Mouse (Mus musculus) layer of hippocampus, adult 2 months (tissue): ENCODE measurements around the gene Mrpl10. TPM values are rescaled to one million over a fixed set of nuclear protein-coding genes. Genes with fewer than 3 reads are reported as not detected.

Experiments
- DNase-seq, 2 experiments: peaks; one replicate each; pipeline ENCODE4 v3.0.0; 2022; ENCODE audit warnings: low spot score in 2 of 2
- H3K27ac ChIP-seq: fragments of 200-600 bp; 2 replicates; pipeline ENCODE4 v1.8.1; 2022
- H3K4me3 ChIP-seq: fragments of 200-600 bp; 2 replicates; pipeline ENCODE4 v1.8.1; 2022; ENCODE audit warnings: mild to moderate bottlenecking
- CTCF ChIP-seq: fragments of 200-600 bp; conservative IDR thresholded peaks from 2 replicates; pipeline ENCODE4 v1.8.1; 2022; ENCODE audit warnings: antibody characterized with exemption, mild to moderate bottlenecking, moderate library complexity
- long read RNA-seq, 2 experiments: library from polyadenylated mRNA; stranded (forward); transcript quantifications; one replicate each; pipeline ENCODE4 v2.0.0; 2021; ENCODE audit warnings: borderline mapping rate in 2 of 2
- total RNA-seq, 2 experiments: library from RNA; stranded (reverse); gene quantifications; 2 replicates each; pipeline ENCODE4 v1.2.3; 2021

The Mrpl10 gene
- total RNA-seq: 10 to 100 TPM; 74.0 to 81.6 TPM
- long read RNA-seq, experiment 1, transcript Mrpl10-201 (5 exons, 1,708 nt): major isoform, 45 of 59 reads
- long read RNA-seq, experiment 1, partial matches to known transcripts: 5 of 59 reads
- long read RNA-seq, experiment 1, other reads (novel, unspliced or antisense): 9 of 59 reads
- long read RNA-seq, experiment 2, transcript Mrpl10-201 (5 exons, 1,708 nt): major isoform, 50 of 82 reads
- long read RNA-seq, experiment 2, partial matches to known transcripts: 11 of 82 reads
- long read RNA-seq, experiment 2, other reads (novel, unspliced or antisense): 21 of 82 reads

DNA sequence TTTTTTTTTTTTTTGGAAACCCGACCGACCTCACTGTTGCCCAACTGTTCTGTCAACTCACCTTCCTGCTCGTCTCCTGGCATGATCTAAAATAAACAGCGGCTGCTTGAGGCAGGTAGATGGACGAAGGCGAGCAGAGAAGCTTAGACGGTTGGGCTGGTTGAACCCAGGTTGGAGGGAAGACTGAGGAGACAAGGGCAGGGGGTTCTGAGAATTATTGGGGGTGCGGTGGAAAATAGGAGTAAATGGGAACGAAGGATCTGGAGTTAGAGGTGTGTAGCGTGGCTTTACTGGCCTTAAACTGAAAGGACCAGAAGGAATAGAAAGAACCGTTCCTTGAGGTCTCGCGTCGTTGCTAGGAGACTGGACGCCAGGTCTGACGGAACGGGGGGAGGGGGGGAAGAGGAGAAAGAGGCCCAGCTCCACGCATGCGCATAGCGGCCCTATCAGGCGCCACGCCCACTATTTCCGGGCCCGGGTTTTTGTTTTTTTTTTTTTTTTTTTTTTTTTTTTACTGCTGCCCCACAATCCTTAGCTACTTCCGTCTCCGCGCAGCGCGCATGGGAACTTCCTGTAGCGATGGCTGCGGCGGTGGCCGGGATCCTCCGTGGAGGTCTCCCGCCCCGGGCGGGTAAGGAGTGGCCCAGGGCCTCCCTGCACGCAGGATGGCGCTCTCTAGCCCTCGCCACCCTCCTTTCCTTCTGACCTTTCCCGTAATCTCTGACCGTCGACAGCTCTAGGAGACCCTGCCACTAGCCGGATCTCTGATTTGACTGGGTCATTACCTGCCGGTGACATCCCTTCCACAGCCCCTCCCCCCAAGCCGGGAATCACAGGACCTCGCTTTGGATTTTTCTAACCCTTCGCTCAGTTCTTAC is at the start of gene Mrpl10, which contains the start of gene Lrrc46:
Gene Mrpl10 (plus strand): TSS at position 539 of the 878 bp plus-strand sequence.
Gene Lrrc46 (minus strand): TSS at position 386 of the 878 bp plus-strand sequence.
- peak within 1 kb of the TSS; percentile 94 for H3K27ac ChIP-seq
- peak within 1 kb of the TSS; percentile 98 for H3K4me3 ChIP-seq
- DNase-seq: peak; percentile 69 to 87
- TF ChIP-seq CTCF: no peak

DNA sequence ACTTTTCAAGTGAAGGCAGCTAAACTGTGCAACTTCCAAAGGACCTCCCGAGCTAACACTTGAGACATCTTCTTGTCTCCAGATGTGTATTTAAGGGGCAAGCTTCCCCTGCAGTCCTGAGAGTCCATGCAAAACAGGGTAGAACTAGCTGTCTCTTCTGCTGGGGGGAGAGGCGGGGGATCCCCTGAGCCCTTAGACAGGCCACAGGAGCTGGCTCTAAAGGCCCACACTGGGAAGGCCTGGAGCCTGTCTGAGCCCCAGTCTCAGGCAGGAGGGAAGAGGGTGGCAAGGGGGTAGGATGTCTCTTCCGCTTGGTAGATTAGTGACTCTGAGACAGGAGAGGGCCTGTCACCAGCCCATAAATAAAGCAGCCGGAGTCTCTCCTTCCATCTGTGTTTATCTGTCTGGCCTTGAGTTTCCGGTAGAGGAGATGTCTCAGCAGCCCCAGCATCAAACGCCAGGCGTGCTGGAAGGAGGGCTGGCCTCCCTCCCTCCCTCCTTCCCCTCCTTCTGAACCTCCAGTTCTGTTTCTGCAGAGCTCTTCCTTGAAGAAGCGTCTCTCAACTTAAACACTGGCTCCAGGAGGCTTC is 48.5 kb upstream of the Mrpl10 start:
- Histone ChIP-seq H3K4me3 (no peak overlapping the region), H3K27ac (no peak overlapping the region)
- DNase-seq: peak in 1 of 2 experiments; percentile 7
- no peak for TF ChIP-seq CTCF

DNA sequence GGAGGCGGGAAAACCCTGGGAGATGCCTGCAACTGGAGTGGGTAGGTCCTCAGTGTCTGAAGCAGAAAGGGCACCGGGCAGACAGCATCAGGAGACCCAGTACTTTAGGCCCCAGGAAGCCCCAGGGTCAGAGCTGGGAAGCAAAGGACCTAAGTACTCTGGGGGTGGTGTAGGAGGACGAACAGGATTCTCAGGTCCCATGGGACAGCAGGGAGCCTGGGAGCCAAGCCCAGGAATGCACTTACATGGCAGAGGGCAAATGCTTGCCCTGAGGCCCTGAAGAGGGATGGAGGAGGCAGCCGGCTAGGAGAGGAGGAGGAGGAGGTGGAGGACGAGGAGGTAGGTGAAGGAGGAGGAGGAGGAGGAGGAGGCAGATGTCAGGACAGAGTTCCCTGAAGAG is 46.3 kb upstream of the Mrpl10 start:
- TF ChIP-seq CTCF: no peak
- Histone ChIP-seq H3K27ac (no peak overlapping the region), H3K4me3 (no peak overlapping the region)
- DNase-seq: no peak

DNA sequence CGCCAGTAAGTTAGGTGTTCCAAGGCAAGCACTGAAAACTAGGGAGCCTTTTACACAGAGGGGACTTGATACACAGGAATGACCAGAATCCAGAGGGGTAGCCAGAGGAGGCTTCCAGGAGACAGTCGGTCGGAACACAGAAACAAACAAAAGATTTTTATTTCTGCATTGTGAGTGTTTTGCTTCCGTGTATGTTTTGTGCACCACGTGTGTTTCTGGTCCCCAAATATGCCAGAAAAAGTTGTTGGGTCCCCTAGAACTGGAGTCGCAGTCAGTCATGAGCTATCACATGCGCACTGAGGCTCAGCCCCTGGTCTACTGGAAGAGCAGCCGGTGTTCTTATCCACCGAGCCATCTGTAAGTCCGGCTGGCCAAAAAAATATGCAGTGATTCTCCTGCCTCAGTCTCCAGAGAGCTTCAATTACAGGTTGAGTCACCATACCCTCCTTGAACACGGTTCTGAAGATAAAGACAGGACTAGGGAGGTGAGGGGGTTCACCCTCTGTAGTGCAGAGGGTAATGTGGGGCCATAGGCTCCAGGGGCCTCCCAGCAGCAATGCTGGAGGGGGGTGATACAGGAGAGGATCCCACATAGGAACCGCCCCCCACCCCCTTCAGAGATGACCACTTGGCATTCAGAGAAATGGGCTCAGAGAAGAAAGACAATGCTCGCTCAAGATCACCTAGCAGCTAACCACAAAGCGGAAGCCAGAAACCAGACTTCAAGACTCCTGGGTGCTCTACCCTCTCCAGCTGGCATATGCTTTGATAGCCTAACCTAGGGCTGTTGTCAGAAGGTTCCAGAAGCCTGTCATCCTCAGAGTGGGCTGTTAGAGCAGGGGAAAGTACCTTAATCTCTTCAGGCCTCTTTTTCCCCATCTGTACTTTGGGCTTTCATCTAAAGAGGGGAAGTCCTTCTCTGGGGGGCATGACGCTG is 45.3 kb upstream of the Mrpl10 start:
- DNase-seq: no peak
- TF ChIP-seq CTCF: no peak
- Histone ChIP-seq H3K27ac (no peak overlapping the region), H3K4me3 (no peak overlapping the region)

DNA sequence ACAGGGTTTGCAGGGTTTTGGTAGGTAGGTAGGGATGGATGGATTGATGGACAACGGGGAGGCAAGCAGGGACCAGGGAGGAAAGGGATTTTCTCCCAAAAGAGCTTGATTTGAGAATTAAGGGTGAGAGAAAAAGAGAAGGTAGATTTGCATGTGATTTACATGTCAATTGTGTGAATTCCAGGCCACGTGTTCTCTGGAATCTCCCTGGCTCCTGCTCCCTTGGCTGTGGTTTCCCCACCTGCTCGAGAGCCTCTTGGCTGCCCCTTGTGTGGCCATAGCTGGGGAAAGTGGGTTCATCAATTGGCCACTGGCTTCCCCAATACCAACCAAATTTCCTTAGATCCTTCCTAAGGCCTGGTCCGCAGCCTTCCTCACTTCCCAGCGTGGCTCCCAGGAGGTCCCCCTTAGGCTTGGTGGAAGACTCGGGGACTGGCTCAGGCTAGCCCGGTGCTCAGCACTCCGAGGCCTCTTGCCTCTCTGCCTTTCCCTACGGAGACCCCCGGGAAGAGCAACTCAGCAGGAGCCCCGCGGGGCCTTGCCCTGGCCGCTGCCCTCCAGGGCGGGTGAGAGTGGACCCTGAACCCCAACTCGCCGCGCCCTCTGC is 44.5 kb upstream of the Mrpl10 start:
- DNase-seq: no peak
- H3K4me3 ChIP-seq: peak overlapping the region; percentile 50
- H3K27ac ChIP-seq: peak overlapping the region; percentile 73
- TF ChIP-seq CTCF: no peak

DNA sequence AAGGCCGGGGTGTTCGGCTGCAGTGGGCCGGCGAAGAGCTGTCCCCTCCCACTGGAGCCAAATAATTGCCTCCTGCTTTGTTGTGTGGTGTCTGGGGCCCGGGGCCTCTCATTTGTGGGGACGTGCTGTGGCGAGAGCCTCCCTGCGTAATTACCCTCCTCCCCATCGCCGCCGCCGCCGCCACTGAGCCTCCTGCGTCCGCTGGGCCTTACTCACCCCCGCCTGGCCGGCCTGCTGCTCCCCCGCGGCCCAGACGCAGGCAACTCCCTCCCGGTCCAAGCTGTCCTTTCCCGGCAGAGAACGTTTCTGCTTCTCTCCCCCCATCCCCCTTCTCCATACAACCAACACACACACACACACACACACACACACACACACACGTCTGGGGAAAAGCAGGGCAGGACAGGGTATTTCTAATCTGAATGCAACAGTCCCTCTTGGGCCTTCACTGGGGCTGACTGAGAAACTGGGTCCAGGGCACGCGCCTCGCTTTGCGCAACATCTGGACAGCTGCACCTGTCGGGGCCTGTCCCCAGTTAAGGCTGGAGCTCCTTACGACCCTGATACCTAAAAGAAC is 43.9 kb upstream of the Mrpl10 start:
- Histone ChIP-seq H3K27ac (peak overlapping the region; percentile 73), H3K4me3 (peak overlapping the region; percentile 50)
- no peak for DNase-seq
- TF ChIP-seq CTCF: no peak

DNA sequence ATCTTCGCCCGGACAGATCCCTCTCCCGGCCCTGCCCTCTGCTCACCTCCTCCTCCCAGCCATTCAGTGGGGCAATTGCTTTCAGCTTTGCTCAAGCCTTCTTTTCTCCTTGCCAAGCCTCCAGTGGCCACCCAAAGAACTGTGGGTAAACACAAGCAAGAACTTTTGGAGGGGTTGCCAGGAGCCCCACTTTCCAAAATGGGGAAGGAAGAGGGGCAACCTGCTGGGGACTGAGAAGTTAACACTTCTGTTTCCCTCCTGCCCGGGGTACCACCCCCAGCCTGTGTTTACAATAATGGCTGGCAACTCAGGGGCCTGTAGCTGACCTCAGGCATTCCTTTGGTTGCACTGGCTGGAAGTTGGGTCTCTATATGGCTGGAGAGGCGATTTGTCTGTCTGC is 38.2 kb upstream of the Mrpl10 start:
- no peak overlapping the region for H3K27ac ChIP-seq
- TF ChIP-seq CTCF: peak; percentile 19; the same call in 1 of the 2 replicates
- DNase-seq: no peak
- H3K4me3 ChIP-seq: no peak overlapping the region

DNA sequence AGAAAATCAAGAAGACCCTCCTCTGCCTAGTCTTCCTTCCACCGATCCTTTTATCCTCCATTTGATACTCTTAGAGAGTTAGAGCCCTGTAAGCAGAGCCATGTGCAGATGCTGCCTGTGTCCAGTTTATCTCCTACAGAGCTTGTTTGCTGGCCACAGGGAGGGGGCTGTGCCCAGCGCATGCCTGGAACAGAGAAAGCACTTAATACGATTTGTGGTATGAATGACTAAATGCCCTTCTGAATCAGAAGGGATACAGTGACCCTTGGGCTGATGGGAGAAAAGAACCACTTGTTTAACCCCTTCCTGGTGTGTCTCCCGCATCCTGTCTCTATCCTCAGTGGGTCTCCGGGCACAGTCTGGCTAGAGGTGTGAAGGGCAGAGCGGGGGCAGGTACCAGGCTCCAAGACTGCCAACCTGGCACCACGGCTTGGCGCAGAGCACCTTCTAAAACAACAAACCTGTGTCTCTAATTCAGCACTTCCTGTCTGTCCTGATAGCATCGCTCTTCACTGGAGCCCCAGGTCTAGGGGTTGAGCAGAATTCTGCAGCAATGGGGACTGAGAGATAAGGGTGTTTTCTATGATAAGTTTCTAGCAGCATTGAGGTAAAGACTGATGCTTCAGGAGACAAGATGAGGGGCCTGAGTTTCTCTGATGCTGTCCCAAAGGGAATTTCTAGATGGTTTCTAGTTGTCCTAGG is 34.1 kb upstream of the Mrpl10 start:
- no peak overlapping the region for H3K4me3 ChIP-seq
- no peak overlapping the region for H3K27ac ChIP-seq
- TF ChIP-seq CTCF: no peak
- no peak for DNase-seq

DNA sequence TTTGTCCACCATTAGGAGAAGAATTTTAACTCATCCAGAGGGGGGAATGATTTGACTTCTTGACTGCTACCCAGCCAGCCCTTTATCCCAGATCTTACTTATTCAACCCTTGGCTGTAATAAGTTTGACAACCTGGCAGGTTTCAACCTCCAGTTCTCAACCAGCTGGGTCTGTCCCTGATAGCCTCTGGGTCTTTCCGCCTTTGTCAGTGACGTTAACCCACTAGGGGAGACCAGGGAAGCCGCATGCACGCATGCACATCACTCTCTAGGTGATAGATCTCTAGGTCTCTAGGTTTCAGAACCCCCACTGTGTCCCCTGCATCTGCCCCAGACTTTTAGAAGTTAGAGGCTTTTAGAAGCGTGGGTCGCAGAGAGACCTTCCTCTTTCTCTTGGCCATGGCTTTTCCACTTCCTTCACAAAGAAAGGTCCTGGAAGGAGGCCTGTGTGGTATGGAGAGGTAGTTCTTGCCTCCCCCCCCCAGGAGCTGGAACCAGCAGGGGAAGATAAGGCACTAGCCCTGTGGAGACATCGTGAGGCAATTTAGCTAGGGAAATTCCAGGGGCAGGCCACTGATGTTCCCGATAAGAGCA is 32.1 kb upstream of the Mrpl10 start:
- no peak for DNase-seq
- Histone ChIP-seq H3K27ac (no peak overlapping the region), H3K4me3 (no peak overlapping the region)
- TF ChIP-seq CTCF: no peak

DNA sequence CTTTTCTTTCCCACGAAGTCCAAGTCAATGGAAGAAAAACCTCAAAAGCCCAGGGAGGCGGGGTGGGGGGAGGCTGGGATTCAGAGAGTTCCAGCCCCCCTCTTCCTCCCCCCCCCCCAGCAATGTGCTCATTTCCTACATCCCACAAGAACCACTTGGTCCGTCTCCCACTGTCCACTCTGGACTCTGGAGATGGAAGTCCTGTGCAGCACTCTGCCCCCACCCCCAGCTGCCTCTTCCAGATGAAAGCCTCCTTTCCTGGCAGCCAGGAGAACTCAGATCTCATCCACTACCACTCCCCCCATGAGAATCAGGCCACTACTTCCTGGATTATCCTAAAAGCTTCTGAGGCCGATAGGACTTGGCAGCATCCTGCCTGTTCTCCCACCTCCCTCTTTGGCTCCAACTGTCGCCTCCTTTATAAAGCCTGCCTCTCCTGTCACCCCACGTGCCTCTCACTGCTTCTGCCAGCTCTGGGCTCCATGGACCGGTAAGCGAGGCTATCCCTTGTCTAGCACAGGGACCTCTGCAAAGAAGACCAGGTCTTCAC is 28.2 kb upstream of the Mrpl10 start, which contains the start of gene Sp6:
Gene Sp6 (plus strand): TSS at position 274 of the 550 bp plus-strand sequence.
- H3K27ac ChIP-seq: no peak within 1 kb of the TSS
- no peak within 1 kb of the TSS for H3K4me3 ChIP-seq
- no peak for TF ChIP-seq CTCF
- DNase-seq: no peak
